Mouse (Mus musculus): ENCODE measurements around the gene Zfp14.

Gene Zfp14

DNA sequence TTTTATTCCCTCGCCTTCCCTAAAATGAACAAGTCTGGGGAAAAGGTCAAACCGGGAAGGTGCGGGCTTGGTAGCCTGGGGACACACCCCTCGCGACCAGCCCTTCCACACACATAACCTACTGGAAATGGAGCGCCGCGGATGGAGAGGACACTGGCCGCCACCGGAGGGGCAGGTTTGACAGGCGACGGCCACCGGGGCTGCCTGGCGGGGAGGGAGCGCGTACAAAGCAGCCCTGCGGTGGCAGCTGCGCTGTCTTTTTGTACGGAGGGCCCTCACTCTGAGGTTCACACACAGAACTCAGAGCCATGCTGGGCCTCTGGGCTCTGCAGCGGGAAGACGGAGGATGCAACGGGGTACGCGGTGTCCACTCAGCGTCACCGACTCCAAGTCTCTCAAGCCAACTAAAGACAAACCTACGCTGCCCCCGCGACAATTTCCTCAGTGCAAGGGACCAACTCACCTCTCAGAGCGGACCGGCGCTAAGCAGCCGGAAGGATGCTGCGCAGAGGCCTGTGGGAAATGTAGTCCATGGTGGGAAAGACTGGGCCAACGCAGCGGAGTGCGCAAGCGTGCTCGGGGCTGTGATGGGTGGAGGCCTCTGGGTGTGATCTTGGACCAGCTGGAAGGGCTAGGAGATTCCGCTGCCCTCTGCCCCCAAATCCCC, at the start of gene Zfp14:
TSS of gene Zfp14 (minus strand) at position 499 of the 667 bp plus-strand sequence.
- peak; percentile 91 to 93 for DNase-seq

DNA sequence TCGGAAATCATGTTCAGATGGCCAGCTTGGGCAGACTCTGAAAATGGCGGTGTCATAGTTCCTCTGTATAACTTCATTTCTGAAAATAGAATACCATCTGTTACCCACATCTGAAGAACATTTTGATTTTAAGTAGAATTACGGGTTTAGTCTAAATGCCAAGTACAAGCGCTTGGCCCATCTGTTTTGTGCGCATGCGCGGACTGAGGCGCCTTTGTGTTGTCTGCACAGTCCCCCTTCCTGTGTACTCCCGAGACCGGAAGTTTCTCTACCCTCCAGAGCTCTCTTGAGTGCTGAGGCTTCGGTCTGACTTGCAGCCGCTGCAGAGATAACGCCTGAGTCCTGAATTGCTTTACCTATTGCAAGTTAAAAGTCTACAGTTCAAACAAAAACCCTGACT, 48.1 kb upstream of the Zfp14 start:
- DNase-seq = no peak

DNA sequence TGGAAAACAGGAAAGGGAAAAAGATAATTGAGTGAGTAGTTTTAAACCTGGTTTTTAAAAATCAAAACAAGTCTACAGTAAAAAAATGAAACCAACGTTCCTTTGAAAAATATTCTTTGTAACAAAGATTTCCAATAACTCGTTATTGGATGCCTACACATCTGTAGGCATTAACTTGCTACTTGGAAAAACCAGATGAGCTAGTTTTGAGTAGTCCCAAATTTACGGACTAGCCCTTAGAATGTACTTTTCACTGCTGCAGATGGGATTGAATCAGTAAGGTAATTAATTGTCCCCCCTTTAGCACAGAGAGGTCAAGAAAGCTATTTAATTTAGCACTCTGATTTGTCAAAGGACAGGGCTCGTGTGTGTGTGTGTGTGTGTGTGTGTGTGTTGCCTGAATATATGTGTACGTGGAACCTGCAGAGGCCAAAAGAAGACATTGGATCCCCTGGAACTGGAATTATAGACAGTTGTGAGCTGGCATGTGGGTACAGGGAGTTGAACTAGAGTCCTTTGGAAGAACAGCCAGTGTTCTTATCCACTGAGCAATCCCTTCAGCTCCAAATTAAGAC, 44.5 kb upstream of the Zfp14 start:
- no peak for DNase-seq

GRCm38 (mm10) chr7:30094646-30095429, 43.7 kb upstream of the Zfp14 start, which contains the start of gene Zfp260:
TSS of gene Zfp260 (plus strand) at chr7:30094777.
- DNase-seq = peak; percentile 92 to 93

DNA sequence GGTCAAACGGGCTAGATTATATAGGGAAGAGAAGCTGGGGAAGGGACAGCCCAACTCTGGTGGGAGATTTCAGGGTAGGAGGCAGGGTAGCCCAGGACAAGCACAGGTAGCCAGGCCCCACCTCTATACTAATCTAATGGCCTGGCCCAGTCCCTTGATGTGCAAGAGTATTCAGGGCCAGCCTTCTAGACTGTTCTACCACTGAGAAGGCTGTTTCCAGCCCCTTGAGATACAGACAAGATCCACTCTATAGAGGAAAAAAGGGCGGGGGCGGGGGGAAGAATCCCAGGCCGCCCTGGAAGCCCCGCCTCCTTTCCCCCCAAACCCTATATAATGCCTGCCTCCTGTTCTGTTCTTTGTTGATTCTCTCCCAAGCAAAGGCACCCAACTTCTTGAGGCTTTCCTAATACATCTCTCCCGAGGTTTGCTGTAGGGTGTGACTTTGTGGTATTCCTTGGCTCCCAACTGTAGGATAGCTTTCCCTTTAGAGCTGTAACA, 42.8 kb upstream of the Zfp14 start:
- no peak for DNase-seq

- no peak for DNase-seq
Observed at GRCm38 (mm10) chr7:30092666-30093065, 41.5 kb upstream of the Zfp14 start.

- DNase-seq = no peak
Observed at GRCm38 (mm10) chr7:30090970-30091585, 39.9 kb upstream of the Zfp14 start.

DNA sequence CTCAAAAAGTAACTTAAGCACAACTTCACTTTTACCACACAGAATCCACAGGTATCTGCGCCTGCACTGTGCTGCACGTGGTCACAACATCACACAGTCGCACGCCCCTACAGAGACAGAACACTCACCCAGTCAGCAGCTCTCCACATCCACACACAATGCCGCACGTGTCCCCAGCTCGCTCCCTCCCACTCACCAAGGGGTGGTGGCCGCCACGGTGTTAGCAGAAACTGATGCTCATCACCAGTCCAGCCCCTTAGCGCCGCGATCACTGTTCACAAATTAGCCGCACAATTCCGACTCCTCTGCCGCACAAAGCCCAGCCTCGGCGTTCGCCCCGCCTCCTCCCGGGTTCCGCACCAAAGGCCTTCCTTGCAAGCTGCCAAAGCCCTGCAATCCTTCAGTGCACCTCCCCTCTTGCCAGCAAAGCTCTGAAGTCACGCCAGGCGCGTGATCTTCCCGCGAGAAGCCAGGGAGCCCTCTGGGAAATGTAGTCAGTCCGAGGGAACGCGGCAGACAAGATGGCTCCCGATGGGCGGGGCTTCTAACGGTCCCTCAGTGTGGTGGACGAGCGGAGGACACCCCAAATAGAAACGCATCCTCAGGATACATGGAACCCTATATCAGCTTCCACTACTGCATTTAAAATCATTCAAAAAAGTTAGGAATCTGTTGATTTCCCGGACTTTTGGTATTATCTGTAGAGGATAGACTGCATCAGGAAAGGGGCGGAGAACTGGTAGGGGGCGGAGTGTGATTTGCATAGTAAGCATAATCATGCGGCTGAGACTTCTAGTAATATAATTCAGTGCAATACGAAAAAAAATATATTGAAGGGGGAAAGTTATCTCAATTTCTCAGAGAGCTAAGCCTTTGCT, 39.2 kb upstream of the Zfp14 start, which contains the start of the genes Gm26920 and Zfp566:
TSS of gene Gm26920 (minus strand) at position 319 of the 878 bp plus-strand sequence.
TSS of gene Zfp566 (minus strand) at position 436 of the 878 bp plus-strand sequence.
- DNase-seq = peak; percentile 98

DNA sequence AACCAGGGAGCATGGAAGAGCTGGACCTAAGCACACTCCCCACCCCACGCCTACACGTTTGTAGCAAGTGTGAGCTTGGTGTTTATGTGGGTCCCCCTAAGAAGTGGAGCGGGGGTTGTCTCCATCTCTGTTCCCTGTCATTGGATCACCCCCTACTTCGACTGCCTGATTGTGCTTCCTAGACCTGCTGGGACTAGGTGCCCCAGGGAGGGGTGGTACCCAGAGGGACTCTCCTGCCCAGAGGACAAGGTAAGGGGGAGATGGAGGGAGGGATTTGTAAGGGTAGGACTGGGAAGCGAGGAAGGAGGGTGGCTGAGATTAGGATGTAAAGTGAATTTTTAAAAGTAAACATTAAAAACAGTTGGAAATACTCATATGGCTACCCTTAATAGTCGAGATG, 38.2 kb upstream of the Zfp14 start:
- no peak for DNase-seq

DNA sequence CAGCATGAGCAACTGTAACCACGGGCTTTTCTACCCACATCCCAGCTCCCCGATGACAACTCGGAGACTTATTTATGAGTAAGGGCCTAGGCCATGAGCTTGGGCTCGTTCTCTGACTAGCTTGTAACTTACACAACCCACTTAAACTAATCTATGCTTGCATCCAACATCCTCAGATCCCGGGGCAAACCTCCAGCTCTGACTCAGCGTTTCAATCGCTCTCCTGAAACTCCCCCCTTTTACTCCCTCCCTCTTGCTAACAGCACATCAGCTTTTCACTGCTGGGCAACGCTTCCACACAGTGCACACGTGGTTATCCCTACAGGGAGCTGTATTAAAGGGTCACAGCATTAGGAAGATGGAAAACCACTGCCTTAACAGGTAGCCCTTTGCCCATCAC, 35.3 kb upstream of the Zfp14 start:
- DNase-seq = no peak

DNA sequence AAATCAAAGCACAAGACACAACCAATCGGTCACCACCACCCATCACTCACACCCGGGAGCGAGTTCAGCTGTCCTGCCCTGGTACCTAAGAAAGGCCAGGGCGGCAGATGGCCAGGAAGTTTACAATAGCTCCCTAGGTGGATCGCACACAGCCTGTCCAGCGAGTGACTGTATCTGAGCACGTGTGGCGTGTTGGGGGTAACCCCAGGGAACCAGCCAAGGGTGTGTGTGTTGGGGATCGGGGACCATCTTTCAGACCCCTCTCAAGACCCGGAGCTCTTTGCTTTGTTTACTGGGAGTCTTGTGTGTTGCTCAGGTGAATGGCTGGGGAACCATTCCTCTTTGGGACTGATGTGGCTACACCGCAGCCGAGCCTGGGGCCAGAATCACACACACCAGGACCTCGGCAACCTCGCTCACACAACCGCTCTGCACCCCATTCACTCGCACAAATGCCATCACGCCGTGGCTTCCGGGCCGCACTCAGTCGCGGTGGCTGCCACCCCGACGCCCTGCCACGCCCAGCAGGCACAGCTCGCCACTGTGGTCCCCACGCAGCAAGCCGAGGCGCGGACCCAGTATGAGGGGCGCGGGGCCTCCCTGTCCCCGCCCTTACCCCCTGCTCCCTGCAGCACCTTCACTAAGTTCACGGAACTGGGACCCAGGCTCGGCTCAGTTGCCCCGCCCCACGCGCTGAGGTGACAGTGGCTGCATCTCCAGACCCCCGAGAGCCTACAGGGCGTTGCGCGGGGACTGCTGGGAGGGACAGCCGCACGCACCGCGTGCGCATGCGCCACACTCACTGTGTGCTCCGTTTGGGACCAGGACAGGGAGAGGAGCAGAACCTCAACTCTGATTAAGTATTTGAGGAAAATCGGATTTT, 21.2 kb upstream of the Zfp14 start, which contains the start of gene Zfp82:
TSS of gene Zfp82 (minus strand) at position 755 of the 883 bp plus-strand sequence.
- peak; percentile 79 to 87 for DNase-seq

GRCm38 (mm10) chr7:30064622-30065021, 13.4 kb upstream of the Zfp14 start:
- no peak for DNase-seq

GRCm38 (mm10) chr7:30062478-30062877, 11.3 kb upstream of the Zfp14 start:
- peak in 1 of 2 experiments; percentile 30 for DNase-seq

DNA sequence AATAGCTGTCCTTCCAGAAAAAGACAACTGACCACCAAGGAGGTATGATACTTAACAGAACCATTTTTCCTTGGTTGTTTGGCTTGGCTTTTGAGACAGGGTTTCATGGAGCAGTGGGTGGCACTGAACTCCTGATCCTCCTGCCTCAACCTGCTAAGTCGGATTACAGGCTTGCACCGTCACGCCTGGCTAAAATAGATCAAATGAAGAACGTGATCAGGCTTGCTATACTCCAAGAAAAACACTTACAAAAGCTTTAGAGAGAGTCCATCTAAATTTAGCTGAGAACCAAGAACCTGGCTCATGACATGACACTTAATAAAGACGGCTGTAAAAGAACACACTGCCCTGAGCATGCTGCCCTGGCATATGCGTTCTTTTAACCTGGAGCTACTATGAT, 9.2 kb upstream of the Zfp14 start:
- DNase-seq = no peak

DNA sequence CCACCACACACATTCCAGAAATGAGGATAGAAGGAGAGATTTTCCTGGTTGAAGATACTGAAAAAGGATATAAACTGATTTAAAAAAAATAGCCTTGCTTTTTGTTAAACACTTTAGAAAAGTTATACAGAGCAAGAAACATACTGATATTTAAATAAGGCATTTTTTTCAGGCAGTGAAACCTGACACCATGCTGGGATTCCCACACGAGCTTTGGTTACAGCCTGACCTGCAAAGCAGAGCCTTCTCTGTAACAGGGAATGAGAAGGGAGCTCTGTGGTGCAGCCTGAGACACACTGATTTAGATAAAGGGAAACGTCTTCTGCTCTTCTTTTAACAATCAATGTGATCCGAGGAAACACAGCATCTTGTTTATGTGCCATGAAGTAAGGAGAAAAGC, 2.4 kb upstream of the Zfp14 start:
- DNase-seq = no peak

- no peak for DNase-seq
Observed at GRCm38 (mm10) chr7:30048126-30048525, 3.1 kb downstream of the Zfp14 start.

DNA sequence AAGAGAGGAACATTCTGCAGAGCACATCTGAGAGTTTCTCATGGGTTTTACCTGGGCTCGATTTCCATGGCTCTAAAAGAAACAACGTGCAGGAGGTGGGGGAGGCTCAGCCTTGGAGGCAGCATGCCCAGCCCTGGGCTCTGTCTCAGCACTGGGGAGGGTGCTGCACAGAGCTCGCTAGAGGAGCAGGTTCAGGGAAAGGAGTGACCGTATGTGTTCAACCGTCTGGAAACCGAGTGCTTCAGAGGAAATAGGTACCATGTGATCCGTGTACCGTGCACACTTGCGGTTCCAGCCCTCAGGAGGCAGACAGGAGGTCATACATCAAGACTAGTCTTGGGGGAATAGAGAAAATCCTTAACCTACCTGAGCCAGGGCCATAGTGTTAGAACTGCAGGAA, 6.8 kb downstream of the Zfp14 start:
- DNase-seq = no peak

DNA sequence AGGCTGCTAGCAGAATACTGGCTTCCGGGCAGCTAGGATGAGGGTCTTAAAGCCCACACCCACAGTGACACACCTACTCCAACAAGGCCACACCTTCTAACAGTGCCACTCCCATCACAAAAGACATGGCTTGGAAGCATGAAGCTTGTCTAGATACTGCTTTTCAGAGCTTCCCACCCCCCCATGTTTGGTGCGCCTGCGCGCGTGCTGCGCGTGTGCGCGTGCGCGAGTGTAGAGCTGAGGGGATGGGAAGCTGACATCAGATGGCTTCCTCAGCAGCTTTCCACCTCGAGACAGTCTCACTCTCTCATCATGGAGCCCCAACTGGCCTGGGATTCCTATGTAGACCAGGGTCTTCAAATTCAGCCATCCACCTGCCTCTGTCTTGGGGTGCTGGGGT, 16.8 kb downstream of the Zfp14 start:
- no peak for DNase-seq

- DNase-seq = no peak
Observed at GRCm38 (mm10) chr7:30031379-30031778, 19.8 kb downstream of the Zfp14 start.

DNA sequence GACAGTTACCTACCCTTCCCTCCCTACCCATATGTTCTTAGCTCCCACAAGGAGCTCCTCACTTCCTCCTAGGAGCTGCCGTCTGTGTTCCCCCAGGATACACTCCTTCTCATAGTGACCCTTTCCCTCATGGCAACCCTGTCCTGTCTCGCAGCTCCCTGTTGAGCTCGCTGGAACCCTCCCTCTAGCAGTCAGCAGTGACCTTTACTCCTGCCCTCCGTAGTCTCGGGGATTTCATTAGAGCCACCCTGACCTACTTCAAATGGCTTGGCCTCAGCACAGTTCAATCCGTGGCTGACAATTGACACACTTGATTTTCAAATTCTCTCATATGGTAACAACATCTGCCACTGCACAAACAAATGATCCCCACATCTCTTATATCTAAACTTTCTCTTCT, 20.5 kb downstream of the Zfp14 start:
- DNase-seq = peak; percentile 29 to 43

- no peak for DNase-seq
Observed at GRCm38 (mm10) chr7:30028572-30028971, 22.6 kb downstream of the Zfp14 start.

All from kidney, postnatal 25 days (tissue).